Mouse (Mus musculus) myocyte (in vitro differentiated cells): ENCODE results near the gene Ubash3b. TPM values are rescaled to one million over a fixed set of nuclear protein-coding genes. Genes with fewer than 3 reads are reported as not detected.

Experiments used
- H3K27me3 ChIP-seq: one replicate; pipeline ENCODE4 v1.6.1; 2011; ENCODE audit not compliant: control insufficient read depth, insufficient read depth, insufficient read length
- H3K36me3 ChIP-seq: one replicate; pipeline ENCODE4 v1.6.1; 2011; ENCODE audit not compliant: control insufficient read depth, insufficient read depth
- H3K4me2 ChIP-seq: one replicate; pipeline ENCODE4 v1.6.1; 2011; ENCODE audit warnings: low read depth, control low read depth
- H3K4me3 ChIP-seq: one replicate; pipeline ENCODE4 v1.5.1; 2011; ENCODE audit warnings: mild to moderate bottlenecking, control low read depth, moderate library complexity
- H3K79me2 ChIP-seq: one replicate; pipeline ENCODE4 v1.6.1; 2011; ENCODE audit not compliant: control insufficient read depth, insufficient read depth
- H3ac ChIP-seq: one replicate; pipeline ENCODE4 v1.6.1; 2011; ENCODE audit not compliant: control insufficient read depth, insufficient read length
- CEBPB ChIP-seq: IDR thresholded peaks from 2 replicates; pipeline ENCODE4 v1.6.1; 2011; ENCODE audit warnings: mild to moderate bottlenecking, moderate library complexity; ENCODE audit not compliant: poor library complexity, insufficient read depth, severe bottlenecking
- E2F4 ChIP-seq: IDR thresholded peaks from one replicate; pipeline ENCODE4 v1.6.1; 2011; ENCODE audit warnings: mild to moderate bottlenecking, control low read depth, moderate library complexity; ENCODE audit not compliant: insufficient read depth
- MAX ChIP-seq: IDR thresholded peaks from one replicate; pipeline ENCODE4 v1.6.1; 2011; ENCODE audit warnings: low read depth, mild to moderate bottlenecking, control low read depth
- MYOD1 ChIP-seq, 3 experiments: IDR thresholded peaks; one replicate each; pipeline ENCODE4 v1.6.1; 2011; ENCODE audit warnings: control low read depth in 2 of 3, low read depth in 2 of 3, mild to moderate bottlenecking in 2 of 3, moderate library complexity in 1 of 3; ENCODE audit not compliant: insufficient read length in 2 of 3, control insufficient read depth in 1 of 3
- MYOG ChIP-seq, 3 experiments: IDR thresholded peaks; one replicate each; pipeline ENCODE4 v1.6.1; 2011; ENCODE audit warnings: control low read depth in 2 of 3, low read depth in 2 of 3, mild to moderate bottlenecking in 2 of 3; ENCODE audit not compliant: insufficient read length in 2 of 3, control insufficient read depth in 1 of 3, insufficient read depth in 1 of 3
- POLR2A ChIP-seq: IDR thresholded peaks from one replicate; pipeline ENCODE4 v1.6.1; 2011; ENCODE audit warnings: low read depth, mild to moderate bottlenecking, control low read depth, moderate library complexity; ENCODE audit not compliant: insufficient read length
- POLR2AphosphoS2 ChIP-seq: IDR thresholded peaks from one replicate; pipeline ENCODE4 v1.6.1; 2011; ENCODE audit warnings: low read depth, control low read depth; ENCODE audit not compliant: insufficient read length
- REST ChIP-seq: IDR thresholded peaks from one replicate; pipeline ENCODE4 v1.6.1; 2011; ENCODE audit warnings: mild to moderate bottlenecking, control low read depth, moderate library complexity; ENCODE audit not compliant: insufficient read depth, insufficient read length
- SRF ChIP-seq: IDR thresholded peaks from one replicate; pipeline ENCODE4 v1.6.1; 2011; ENCODE audit warnings: low read depth; ENCODE audit not compliant: control insufficient read depth, insufficient read length
- TCF12 ChIP-seq: IDR thresholded peaks from one replicate; pipeline ENCODE4 v1.6.1; 2011; ENCODE audit warnings: mild to moderate bottlenecking, control low read depth; ENCODE audit not compliant: poor library complexity, insufficient read depth, severe bottlenecking
- TCF3 ChIP-seq: IDR thresholded peaks from one replicate; pipeline ENCODE4 v1.6.1; 2011; ENCODE audit warnings: low read depth, control low read depth; ENCODE audit not compliant: insufficient read length
- USF1 ChIP-seq: IDR thresholded peaks from one replicate; pipeline ENCODE4 v1.6.1; 2011; ENCODE audit warnings: low read depth, mild to moderate bottlenecking, control low read depth, moderate library complexity
- polyA plus RNA-seq: library from polyadenylated mRNA; unstranded; fragments of >200 nt; fragmentation: generic; extraction: Trizol; gene quantifications from one replicate; pipeline ENCODE4 v1.2.1, GENCODE M21; 2012; ENCODE audit warnings: missing spikeins

The Ubash3b gene
- polyA plus RNA-seq, 1 experiment: 5.9 TPM

DNA sequence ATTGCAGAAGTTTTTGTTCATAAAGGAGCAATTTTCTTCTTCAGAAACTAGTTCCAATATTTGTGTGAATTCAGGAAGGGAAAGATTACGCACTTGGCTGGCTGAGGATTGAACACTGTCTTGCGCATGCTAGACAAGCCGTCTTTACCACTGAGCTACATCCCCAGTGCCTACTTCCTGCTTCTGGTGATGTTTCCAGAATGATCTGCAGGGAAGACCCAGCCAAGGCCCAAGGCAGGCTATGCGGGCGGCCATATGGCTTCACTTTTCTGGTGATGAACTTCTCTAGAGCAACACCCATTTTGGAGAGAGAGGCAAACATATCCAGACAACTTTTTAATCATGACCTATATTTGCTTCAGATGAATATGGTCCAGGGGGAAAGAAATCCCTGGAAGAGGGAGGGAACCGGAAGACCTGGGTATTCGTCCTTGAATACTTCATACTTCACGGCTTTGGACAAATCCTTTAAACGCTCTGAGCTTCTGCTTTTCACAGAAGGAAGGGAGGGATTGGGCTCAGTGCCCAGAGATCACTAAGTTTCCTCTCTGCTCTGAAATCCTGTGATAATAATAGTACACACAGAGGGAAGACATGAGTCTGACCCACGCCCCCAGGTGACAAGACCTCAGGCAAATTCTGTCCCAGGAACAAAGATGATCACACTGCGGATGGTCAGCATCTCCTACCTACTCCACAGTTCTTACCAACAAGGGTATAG, 38.9 kb downstream of the Ubash3b start:
- TF ChIP-seq CEBPB (no peak), MYOD1 (IDR thresholded peaks at IDR 0.05; ENCODE audit: control insufficient read depth in 1 of 3, insufficient read length in 2 of 3, low read depth in 2 of 3) (no peak), TCF3 (no peak), POLR2A (no peak), POLR2AphosphoS2 (no peak), REST (no peak), USF1 (no peak), SRF (no peak)
- Histone ChIP-seq H3K36me3 (no peaks in the 10 kb centered on the region), H3K4me3 (no peak overlapping the region), H3K27me3 (no peaks in the 10 kb centered on the region), H3K4me2 (no peak overlapping the region), H3ac (no peak overlapping the region), H3K79me2 (no peaks in the 10 kb centered on the region)

DNA sequence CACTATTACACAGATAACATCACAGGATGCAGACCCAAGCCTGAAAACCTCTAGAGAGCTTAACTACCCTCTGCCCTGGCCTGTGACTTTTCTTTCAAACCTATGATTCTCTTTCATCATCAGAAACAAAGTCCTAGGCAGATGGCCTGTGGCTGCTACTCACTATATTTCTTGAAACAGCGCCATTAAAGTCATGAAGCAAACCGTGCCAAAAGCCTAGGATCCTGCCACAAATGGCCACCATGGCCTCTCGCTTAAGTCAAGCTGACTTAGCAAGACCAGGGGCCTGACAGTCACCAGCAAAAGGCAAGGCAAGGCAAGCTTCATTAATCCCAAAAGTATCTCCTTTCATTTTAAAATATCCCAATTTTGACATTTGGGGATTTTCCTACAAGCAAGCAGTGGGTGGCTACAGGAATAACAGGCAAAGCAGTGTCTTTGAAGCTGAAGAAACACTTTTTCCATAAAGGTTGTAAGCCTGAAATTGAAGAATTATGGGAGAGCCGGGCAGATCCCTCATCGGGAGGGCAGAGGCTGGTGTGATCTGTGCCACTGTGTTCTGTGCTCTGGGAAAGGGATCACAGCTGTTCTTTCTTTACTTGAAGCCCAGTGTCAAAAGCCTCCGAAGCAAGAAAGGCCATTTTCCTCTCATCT, 39.7 kb downstream of the Ubash3b start:
- Histone ChIP-seq H3K4me3 (no peak overlapping the region), H3K36me3 (no peaks in the 10 kb centered on the region), H3K79me2 (no peaks in the 10 kb centered on the region), H3ac (no peak overlapping the region), H3K4me2 (no peak overlapping the region), H3K27me3 (no peaks in the 10 kb centered on the region)
- TF ChIP-seq MYOG (IDR thresholded peaks at IDR 0.05; ENCODE audit: control insufficient read depth in 1 of 3, insufficient read depth in 1 of 3, insufficient read length in 2 of 3, low read depth in 2 of 3): no peak
- no peak for TF ChIP-seq MYOD1 (IDR thresholded peaks at IDR 0.05; ENCODE audit: control insufficient read depth in 1 of 3, insufficient read length in 2 of 3, low read depth in 2 of 3)

DNA sequence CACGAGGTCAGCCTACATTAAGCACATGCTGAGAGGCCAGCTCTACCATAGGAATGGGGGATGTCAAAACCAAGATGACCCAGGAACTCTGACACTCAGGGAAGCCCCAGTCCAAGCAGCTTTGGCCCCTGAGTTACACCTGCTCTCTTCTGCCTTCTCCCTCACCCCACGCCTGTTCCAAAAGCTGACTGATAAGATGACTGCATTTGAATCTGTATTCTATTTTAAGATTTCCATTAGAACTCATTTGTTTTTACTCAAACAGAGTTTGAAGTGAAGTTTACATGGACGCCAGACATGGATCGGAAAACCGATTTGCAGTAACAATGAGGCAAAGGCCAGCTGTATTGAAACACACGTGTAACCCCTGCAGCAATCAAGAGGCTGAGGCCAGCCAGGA, 41.5 kb downstream of the Ubash3b start:
- no peaks in the 10 kb centered on the region for H3K27me3 ChIP-seq
- no peaks in the 10 kb centered on the region for H3K36me3 ChIP-seq
- H3ac ChIP-seq: no peak overlapping the region
- H3K4me2 ChIP-seq: no peak overlapping the region
- no peaks in the 10 kb centered on the region for H3K79me2 ChIP-seq
- no peak overlapping the region for H3K4me3 ChIP-seq
- TF ChIP-seq MYOD1 (IDR thresholded peaks at IDR 0.05; ENCODE audit: control insufficient read depth in 1 of 3, insufficient read length in 2 of 3, low read depth in 2 of 3) (no peak), TCF12 (no peak), MAX (no peak), POLR2A (no peak), MYOG (IDR thresholded peaks at IDR 0.05; ENCODE audit: control insufficient read depth in 1 of 3, insufficient read depth in 1 of 3, insufficient read length in 2 of 3, low read depth in 2 of 3) (no peak), USF1 (no peak), POLR2AphosphoS2 (no peak), SRF (no peak), E2F4 (no peak), TCF3 (no peak), CEBPB (no peak), REST (no peak)

DNA sequence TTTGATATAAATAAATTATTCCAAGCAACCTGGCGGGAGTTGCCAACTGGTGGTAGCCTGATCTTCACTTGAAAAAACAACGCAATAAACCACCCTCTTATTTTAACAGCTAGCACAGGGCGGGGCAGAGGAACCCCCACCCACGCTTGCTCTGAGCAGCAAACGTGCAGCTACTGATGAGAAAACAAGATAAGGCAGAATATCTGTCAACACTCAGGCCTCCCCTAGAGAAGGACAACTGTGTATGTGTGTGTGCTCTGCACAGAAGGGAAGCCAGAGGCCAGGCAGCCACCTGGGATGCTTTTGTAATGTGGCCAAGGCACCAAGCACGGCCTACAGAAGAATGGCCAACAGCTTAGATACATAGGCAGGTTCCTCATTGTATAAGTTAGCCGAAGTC, 43.4 kb downstream of the Ubash3b start:
- no peaks in the 10 kb centered on the region for H3K27me3 ChIP-seq
- H3K4me2 ChIP-seq: peak overlapping the region; percentile 23
- H3K36me3 ChIP-seq: no peaks in the 10 kb centered on the region
- TF ChIP-seq MYOD1 (IDR thresholded peaks at IDR 0.05; ENCODE audit: control insufficient read depth in 1 of 3, insufficient read length in 2 of 3, low read depth in 2 of 3) (peak in 2 of 3 experiments; percentile 1 to 79), CEBPB (peak; percentile 17; the same call in 1 of the 2 replicates), E2F4 (no peak), TCF3 (peak; percentile 33), REST (no peak), MYOG (IDR thresholded peaks at IDR 0.05; ENCODE audit: control insufficient read depth in 1 of 3, insufficient read depth in 1 of 3, insufficient read length in 2 of 3, low read depth in 2 of 3) (peak; percentile 17 to 84 (median 50))
- H3K4me3 ChIP-seq: no peak overlapping the region
- no peak overlapping the region for H3ac ChIP-seq
- H3K79me2 ChIP-seq: no peaks in the 10 kb centered on the region

DNA sequence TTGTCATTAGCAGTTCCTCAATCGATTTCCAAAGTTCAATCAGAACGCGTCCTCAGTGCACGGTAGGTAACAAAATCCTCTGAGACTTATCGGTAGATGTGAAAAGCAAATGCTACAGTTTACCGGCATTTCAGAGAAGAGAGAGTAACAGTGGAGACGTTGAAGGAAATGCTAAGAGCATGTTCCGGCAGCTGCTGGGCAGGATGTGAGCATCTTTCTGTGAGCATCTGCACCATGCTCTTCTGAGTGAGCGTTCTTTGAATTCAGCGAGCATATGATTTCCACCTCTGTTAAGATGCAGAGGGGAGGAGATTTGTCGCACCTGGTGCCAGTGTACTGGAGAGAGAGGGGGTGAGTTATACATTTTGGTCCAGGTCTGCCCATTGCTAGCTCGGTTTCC, 45.4 kb downstream of the Ubash3b start:
- TF ChIP-seq MYOG (IDR thresholded peaks at IDR 0.05; ENCODE audit: control insufficient read depth in 1 of 3, insufficient read depth in 1 of 3, insufficient read length in 2 of 3, low read depth in 2 of 3) (no peak), MYOD1 (IDR thresholded peaks at IDR 0.05; ENCODE audit: control insufficient read depth in 1 of 3, insufficient read length in 2 of 3, low read depth in 2 of 3) (no peak), POLR2AphosphoS2 (no peak), MAX (no peak), TCF3 (no peak), SRF (no peak), USF1 (no peak), REST (no peak), TCF12 (no peak), CEBPB (no peak)
- Histone ChIP-seq H3K36me3 (no peaks in the 10 kb centered on the region), H3K79me2 (no peaks in the 10 kb centered on the region), H3K4me2 (no peak overlapping the region), H3ac (no peak overlapping the region), H3K27me3 (no peaks in the 10 kb centered on the region), H3K4me3 (no peak overlapping the region)
